Mouse (Mus musculus) ES-E14 (cell line): ENCODE results near the gene Ccr2.

Experiments
- CHD2 ChIP-seq: IDR thresholded peaks from 2 replicates; pipeline ENCODE4 v1.6.1; 2014; ENCODE audit warnings: mild to moderate bottlenecking, low read depth, low read length, inconsistent platforms
- HCFC1 ChIP-seq: IDR thresholded peaks from 2 replicates; pipeline ENCODE4 v1.6.1; 2012; ENCODE audit warnings: low read length, inconsistent platforms, borderline replicate concordance; ENCODE audit not compliant: insufficient read depth
- ZC3H11A ChIP-seq: IDR thresholded peaks from 2 replicates; pipeline ENCODE4 v1.6.1; 2012; ENCODE audit warnings: low read depth, mild to moderate bottlenecking, inconsistent platforms, low read length, borderline replicate concordance
- ZNF384 ChIP-seq: IDR thresholded peaks from 2 replicates; pipeline ENCODE4 v1.6.1; 2012; ENCODE audit warnings: low read depth, low read length, inconsistent platforms

- TF ChIP-seq ZNF384 (no peak), HCFC1 (no peak), ZC3H11A (no peak), CHD2 (no peak)
Observed at GRCm38 (mm10) chr9:124105196-124105595, 3.4 kb downstream of the Ccr2 start.
